Mouse (Mus musculus): ENCODE measurements around the gene Sept11. TPM values are rescaled to one million over a fixed set of nuclear protein-coding genes. Genes with fewer than 3 reads are reported as not detected.

Sept11 gene
- total RNA-seq, 1 experiment: 124 TPM

DNA sequence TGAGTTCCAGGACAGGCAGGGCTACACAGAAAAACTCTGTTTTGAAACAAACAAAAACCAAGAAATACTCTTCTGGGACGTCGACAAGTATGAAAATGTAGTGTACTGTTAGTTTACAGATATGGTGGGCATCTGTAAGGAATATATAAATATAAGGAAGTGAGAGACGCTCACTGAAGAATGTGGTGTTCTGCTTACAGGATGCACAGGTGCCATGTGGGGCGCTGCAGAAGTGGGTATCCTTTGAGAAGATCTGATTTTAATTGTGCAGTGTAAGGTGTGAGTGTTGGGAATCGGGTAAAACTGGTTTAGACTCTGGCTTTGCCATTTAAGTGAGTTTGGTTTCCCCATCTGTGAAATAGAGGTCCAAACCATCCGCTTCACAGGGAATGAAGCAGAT lies 32.1 kb downstream of the Sept11 start:
- TF ChIP-seq CHD2 (IDR thresholded peaks at IDR 0.05; ENCODE audit: low read depth, low read length): no peak
- TF ChIP-seq HCFC1 (IDR thresholded peaks at IDR 0.05; ENCODE audit: borderline replicate concordance, insufficient read depth, low read length): no peak
- no peak for TF ChIP-seq MAFK (IDR thresholded peaks at IDR 0.05; ENCODE audit: insufficient read depth, low read depth, low read length)
- TF ChIP-seq ZC3H11A (IDR thresholded peaks at IDR 0.05; ENCODE audit: borderline replicate concordance, low read depth, low read length): no peak
- TF ChIP-seq ZNF384 (IDR thresholded peaks at IDR 0.05; ENCODE audit: low read depth, low read length): no peak
- no peak overlapping the region for H3K9ac ChIP-seq (ENCODE audit: insufficient read depth, low read depth, low read length, poor library complexity, severe bottlenecking)
- no peak overlapping the region for H3K27ac ChIP-seq (ENCODE audit: insufficient read depth, low read depth, low read length, poor library complexity, severe bottlenecking)
- H3K4me3 ChIP-seq (ENCODE audit: insufficient read depth in 1 of 2, low read depth in 1 of 2, low read length in 2 of 2, poor library complexity in 1 of 2, severe bottlenecking in 1 of 2): no peak overlapping the region
- H3K9me3 ChIP-seq (ENCODE audit: control insufficient read depth, insufficient read depth, low read depth, low read length): no peaks in the 10 kb centered on the region
- in situ Hi-C loops (cut with MboI; ENCODE audit: low sequenced_read_pairs in 2 of 2, unreplicated experiment in 2 of 2): no loop called here
- H3K4me1 ChIP-seq (ENCODE audit: control insufficient read depth in 2 of 2, insufficient read depth in 2 of 2, low read length in 2 of 2, poor library complexity in 1 of 2): peaks cover 10 to 31% of the 10 kb centered on the region in 2 experiments
- DNase-seq (ENCODE audit: low read depth, low spot score): no peak
- H3K36me3 ChIP-seq (ENCODE audit: control insufficient read depth, insufficient read depth, low read length, poor library complexity, severe bottlenecking): no peaks in the 10 kb centered on the region

DNA sequence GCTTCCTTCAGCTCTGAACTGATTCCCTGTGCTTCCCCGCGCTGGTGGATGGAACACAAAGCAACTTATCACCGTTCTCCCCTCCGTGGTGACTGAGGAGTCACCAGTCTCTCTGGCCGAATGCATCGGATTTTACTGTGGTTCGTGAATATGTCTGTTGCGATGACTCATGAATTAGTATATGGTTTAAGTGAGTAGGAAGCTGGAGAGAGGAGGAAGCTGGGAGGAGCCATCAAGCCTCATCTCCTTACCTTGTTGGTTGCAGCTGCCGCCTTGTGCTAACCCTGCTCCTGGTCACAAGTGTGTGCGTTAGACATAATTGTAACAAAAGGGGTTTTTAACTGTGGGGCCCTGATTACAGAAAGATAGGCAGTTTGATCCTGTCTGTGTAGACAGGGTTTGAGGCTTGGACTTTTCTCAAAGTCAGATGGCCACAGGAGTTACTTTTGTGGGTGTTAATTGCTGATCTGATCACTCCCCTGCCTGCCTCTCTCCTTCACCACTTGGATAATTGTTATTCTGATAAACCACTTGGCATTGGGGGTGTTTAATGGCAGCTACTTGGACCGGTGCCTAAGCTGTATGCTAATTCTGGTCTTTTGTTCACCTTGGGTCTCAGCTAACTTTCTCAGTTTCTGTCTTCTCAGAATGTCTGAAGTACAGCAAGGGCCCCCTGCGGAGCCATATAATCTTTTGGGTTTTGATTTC lies 33.1 kb downstream of the Sept11 start:
- no peak overlapping the region for H3K9ac ChIP-seq (ENCODE audit: insufficient read depth, low read depth, low read length, poor library complexity, severe bottlenecking)
- peaks cover 10 to 35% of the 10 kb centered on the region in 2 experiments for H3K4me1 ChIP-seq (ENCODE audit: control insufficient read depth in 2 of 2, insufficient read depth in 2 of 2, low read length in 2 of 2, poor library complexity in 1 of 2)
- DNase-seq (ENCODE audit: low read depth, low spot score): peak; percentile 66
- no peak overlapping the region for H3K4me3 ChIP-seq (ENCODE audit: insufficient read depth in 1 of 2, low read depth in 1 of 2, low read length in 2 of 2, poor library complexity in 1 of 2, severe bottlenecking in 1 of 2)
- in situ Hi-C loops (cut with MboI; ENCODE audit: low sequenced_read_pairs in 2 of 2, unreplicated experiment in 2 of 2): no loop called here
- H3K36me3 ChIP-seq (ENCODE audit: control insufficient read depth, insufficient read depth, low read length, poor library complexity, severe bottlenecking): no peaks in the 10 kb centered on the region
- TF ChIP-seq CHD2 (IDR thresholded peaks at IDR 0.05; ENCODE audit: low read depth, low read length) (0 out of 2 replicates have a peak, but pooled peaks have one; percentile 53), MAFK (IDR thresholded peaks at IDR 0.05; ENCODE audit: insufficient read depth, low read depth, low read length) (peak; percentile 55; the same call in 1 of the 2 replicates), ZC3H11A (IDR thresholded peaks at IDR 0.05; ENCODE audit: borderline replicate concordance, low read depth, low read length) (no peak), HCFC1 (IDR thresholded peaks at IDR 0.05; ENCODE audit: borderline replicate concordance, insufficient read depth, low read length) (no peak), ZNF384 (IDR thresholded peaks at IDR 0.05; ENCODE audit: low read depth, low read length) (no peak)
- no peak overlapping the region for H3K27ac ChIP-seq (ENCODE audit: insufficient read depth, low read depth, low read length, poor library complexity, severe bottlenecking)
- H3K9me3 ChIP-seq (ENCODE audit: control insufficient read depth, insufficient read depth, low read depth, low read length): no peaks in the 10 kb centered on the region

DNA sequence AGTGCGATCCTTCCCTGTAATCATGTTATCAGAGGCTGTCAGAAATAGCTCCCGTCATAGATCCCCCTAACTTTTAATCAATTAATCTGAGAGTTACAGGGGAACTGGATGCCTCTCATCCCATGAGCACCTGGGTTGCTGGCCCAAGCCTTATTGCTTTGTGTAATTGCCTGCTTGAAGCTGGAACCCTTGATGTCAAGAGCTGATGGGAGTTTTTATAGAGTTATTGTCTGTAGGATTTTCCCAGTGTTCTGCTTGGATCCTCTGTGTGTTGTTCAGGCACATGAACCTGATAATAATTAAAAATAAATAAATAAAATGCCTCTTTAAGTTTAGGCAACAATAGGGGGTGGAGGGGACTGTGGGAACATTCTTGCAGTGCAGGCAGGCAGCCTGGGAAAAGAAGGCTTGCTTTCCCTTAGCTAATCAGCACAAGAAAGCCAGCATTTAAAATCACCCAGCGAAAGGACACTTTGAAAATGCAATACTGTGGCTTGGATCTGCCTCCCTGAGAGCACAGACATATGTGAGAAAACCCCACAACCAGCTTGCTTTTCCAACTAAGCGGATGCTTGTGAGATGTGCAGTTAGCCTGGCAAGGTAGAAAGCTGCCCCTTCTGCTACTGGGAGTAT lies 33.8 kb downstream of the Sept11 start:
- Histone ChIP-seq H3K4me3 (ENCODE audit: insufficient read depth in 1 of 2, low read depth in 1 of 2, low read length in 2 of 2, poor library complexity in 1 of 2, severe bottlenecking in 1 of 2) (no peak overlapping the region), H3K9me3 (ENCODE audit: control insufficient read depth, insufficient read depth, low read depth, low read length) (no peaks in the 10 kb centered on the region), H3K9ac (ENCODE audit: insufficient read depth, low read depth, low read length, poor library complexity, severe bottlenecking) (no peak overlapping the region), H3K4me1 (ENCODE audit: control insufficient read depth in 2 of 2, insufficient read depth in 2 of 2, low read length in 2 of 2, poor library complexity in 1 of 2) (peaks cover 11 to 37% of the 10 kb centered on the region in 2 experiments), H3K36me3 (ENCODE audit: control insufficient read depth, insufficient read depth, low read length, poor library complexity, severe bottlenecking) (no peaks in the 10 kb centered on the region), H3K27ac (ENCODE audit: insufficient read depth, low read depth, low read length, poor library complexity, severe bottlenecking) (no peak overlapping the region)
- DNase-seq (ENCODE audit: low read depth, low spot score): peak; percentile 28
- in situ Hi-C loops (cut with MboI; ENCODE audit: low sequenced_read_pairs in 2 of 2, unreplicated experiment in 2 of 2): no loop called here
- no peak for TF ChIP-seq HCFC1 (IDR thresholded peaks at IDR 0.05; ENCODE audit: borderline replicate concordance, insufficient read depth, low read length)
- TF ChIP-seq ZC3H11A (IDR thresholded peaks at IDR 0.05; ENCODE audit: borderline replicate concordance, low read depth, low read length): no peak
- TF ChIP-seq ZNF384 (IDR thresholded peaks at IDR 0.05; ENCODE audit: low read depth, low read length): no peak

DNA sequence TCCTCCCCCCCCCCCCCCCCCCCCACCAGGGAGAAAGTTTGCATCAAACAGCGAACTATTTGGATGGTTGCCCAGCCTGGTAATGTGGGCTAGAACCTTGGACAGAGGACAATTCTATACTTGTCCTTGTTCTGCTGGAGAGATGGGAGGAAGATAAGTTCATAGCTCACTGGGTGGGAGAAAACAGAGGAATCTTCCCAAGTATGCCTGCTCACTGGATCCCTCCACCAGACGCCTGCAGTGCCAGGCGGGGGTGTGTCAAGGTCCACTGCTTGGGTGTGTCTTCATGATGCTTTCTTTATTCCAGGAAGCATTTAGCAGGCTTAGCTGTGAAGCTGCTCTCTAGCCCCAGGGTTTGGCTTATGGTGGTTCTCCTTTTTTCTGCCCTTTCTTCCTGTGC lies 34.5 kb downstream of the Sept11 start:
- Histone ChIP-seq H3K36me3 (ENCODE audit: control insufficient read depth, insufficient read depth, low read length, poor library complexity, severe bottlenecking) (no peaks in the 10 kb centered on the region), H3K4me1 (ENCODE audit: control insufficient read depth in 2 of 2, insufficient read depth in 2 of 2, low read length in 2 of 2, poor library complexity in 1 of 2) (peaks cover 11 to 37% of the 10 kb centered on the region in 2 experiments), H3K9ac (ENCODE audit: insufficient read depth, low read depth, low read length, poor library complexity, severe bottlenecking) (no peak overlapping the region), H3K4me3 (ENCODE audit: insufficient read depth in 1 of 2, low read depth in 1 of 2, low read length in 2 of 2, poor library complexity in 1 of 2, severe bottlenecking in 1 of 2) (no peak overlapping the region), H3K9me3 (ENCODE audit: control insufficient read depth, insufficient read depth, low read depth, low read length) (no peaks in the 10 kb centered on the region), H3K27ac (ENCODE audit: insufficient read depth, low read depth, low read length, poor library complexity, severe bottlenecking) (no peak overlapping the region)
- in situ Hi-C loops (cut with MboI; ENCODE audit: low sequenced_read_pairs in 2 of 2, unreplicated experiment in 2 of 2): no loop called here
- peak; percentile 47 for DNase-seq (ENCODE audit: low read depth, low spot score)
- no peak for TF ChIP-seq HCFC1 (IDR thresholded peaks at IDR 0.05; ENCODE audit: borderline replicate concordance, insufficient read depth, low read length)
- TF ChIP-seq ZC3H11A (IDR thresholded peaks at IDR 0.05; ENCODE audit: borderline replicate concordance, low read depth, low read length): no peak
- TF ChIP-seq MAFK (IDR thresholded peaks at IDR 0.05; ENCODE audit: insufficient read depth, low read depth, low read length): no peak
- no peak for TF ChIP-seq CHD2 (IDR thresholded peaks at IDR 0.05; ENCODE audit: low read depth, low read length)
- TF ChIP-seq ZNF384 (IDR thresholded peaks at IDR 0.05; ENCODE audit: low read depth, low read length): no peak

Measured in ES-E14 (cell line).